Mouse (Mus musculus): ENCODE data around the gene Pagr1b. TPM values are rescaled to one million over a fixed set of nuclear protein-coding genes. Genes with fewer than 3 reads are reported as not detected.

Gene Pagr1b
- polyA plus RNA-seq, 1 experiment from 2014 or later = 0.38 TPM

DNA sequence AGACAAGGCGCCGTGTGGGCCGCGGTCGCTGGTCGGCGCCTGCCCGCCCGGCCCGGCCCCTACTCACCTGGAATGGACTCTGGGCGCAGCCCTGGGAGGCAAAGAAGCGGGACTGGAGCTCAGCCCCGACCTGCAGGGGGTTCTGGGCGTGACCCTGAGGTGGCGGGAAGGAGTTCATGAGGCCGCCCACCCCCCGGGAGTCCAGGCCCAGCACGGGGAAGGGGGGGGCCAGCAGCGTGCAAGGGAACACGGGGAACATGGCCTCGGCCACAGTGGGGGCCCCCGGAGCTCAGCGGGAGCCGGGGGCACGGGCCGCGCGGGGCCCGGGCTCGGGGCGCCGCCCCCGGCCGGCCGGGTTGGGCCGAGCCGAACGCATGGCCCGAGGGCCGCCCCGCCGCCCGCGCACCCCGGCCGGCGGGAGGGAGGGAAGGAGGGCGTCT, 9.9 kb upstream of the Pagr1b start:
- Histone ChIP-seq H3K4me3 (ENCODE audit: low read length) (peak overlapping the region; percentile 94), H3K9me3 (ENCODE audit: control insufficient read depth, low read length) (no peaks in the 10 kb centered on the region), H3K9ac (ENCODE audit: low read depth, low read length) (peak overlapping the region; percentile 96), H3K27me3 (ENCODE audit: control insufficient read depth, insufficient read depth, low read length) (no peaks in the 10 kb centered on the region), H3K4me2 (replicated peaks; ENCODE audit: low read depth, low read length) (peak overlapping the region; percentile 87), H3K36me3 (ENCODE audit: control insufficient read depth, insufficient read depth, low read length) (peaks cover 65% of the 10 kb centered on the region), H3K4me1 (ENCODE audit: control insufficient read depth, insufficient read depth, low read length) (peaks cover 40% of the 10 kb centered on the region), H3K27ac (ENCODE audit: low read depth, low read length) (peak overlapping the region; percentile 99)
- peak; percentile 44 for ATAC-seq (ENCODE audit: low FRiP score, low TSS enrichment)
- 2% methylated on average over 25 of the region's 48 CpGs for WGBS

GRCm38 (mm10) chr7:127025556-127026160, 9.4 kb upstream of the Pagr1b start:
- peaks cover 60% of the 10 kb centered on the region for H3K36me3 ChIP-seq (ENCODE audit: control insufficient read depth, insufficient read depth, low read length)
- no peaks in the 10 kb centered on the region for H3K9me3 ChIP-seq (ENCODE audit: control insufficient read depth, low read length)
- H3K4me1 ChIP-seq (ENCODE audit: control insufficient read depth, insufficient read depth, low read length) = peaks cover 42% of the 10 kb centered on the region
- peak overlapping the region; percentile 87 for H3K4me2 ChIP-seq (replicated peaks; ENCODE audit: low read depth, low read length)
- 1% methylated on average over 56 of the region's 65 CpGs for WGBS
- no peak for ATAC-seq (ENCODE audit: low FRiP score, low TSS enrichment)
- H3K27me3 ChIP-seq (ENCODE audit: control insufficient read depth, insufficient read depth, low read length) = no peaks in the 10 kb centered on the region
- H3K9ac ChIP-seq (ENCODE audit: low read depth, low read length) = peak overlapping the region; percentile 96
- H3K4me3 ChIP-seq (ENCODE audit: low read length) = peak overlapping the region; percentile 94
- H3K27ac ChIP-seq (ENCODE audit: low read depth, low read length) = peak overlapping the region; percentile 99

DNA sequence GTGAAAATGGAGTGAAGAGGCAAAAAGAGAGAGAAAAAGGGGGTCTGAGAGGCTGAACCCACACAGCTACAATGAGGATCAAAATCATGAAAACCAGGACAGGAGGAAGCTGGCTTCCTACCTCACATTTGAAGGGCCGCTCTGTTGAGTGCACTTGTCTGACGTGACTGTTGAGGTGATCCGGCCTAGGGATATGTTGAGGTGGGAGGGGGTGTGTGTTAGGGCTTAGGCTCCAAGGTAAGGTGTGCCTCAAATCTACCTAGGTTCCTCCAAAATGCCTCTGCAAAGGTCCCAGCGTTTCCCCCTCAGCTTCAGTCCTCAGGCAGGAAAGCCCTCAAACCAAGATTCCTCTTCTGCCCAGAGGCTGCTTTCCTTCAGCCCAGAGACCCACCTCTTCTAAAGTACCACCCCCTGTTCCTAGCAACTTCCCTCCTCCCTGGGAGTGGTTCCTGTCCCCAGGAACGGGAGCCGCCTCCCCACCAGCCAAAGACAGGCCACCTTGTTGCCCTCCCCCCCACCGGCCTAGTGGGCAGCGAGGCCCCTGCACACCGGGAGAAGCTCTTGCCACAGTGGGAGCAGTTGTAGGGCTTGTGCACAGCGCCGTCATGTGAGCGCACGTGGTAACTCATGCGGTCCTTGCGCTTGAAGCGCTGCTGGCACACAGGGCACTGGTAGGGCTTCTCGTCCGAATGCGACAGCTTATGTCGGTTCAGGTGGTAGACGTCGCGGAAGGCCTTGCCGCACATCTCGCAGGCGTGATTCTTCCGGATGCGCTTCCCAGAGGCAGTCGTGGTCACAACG, 8.7 kb upstream of the Pagr1b start:
- peaks cover 54% of the 10 kb centered on the region for H3K36me3 ChIP-seq (ENCODE audit: control insufficient read depth, insufficient read depth, low read length)
- peak overlapping the region; percentile 87 for H3K4me2 ChIP-seq (replicated peaks; ENCODE audit: low read depth, low read length)
- peak overlapping the region; percentile 96 for H3K9ac ChIP-seq (ENCODE audit: low read depth, low read length)
- peak overlapping the region; percentile 99 for H3K27ac ChIP-seq (ENCODE audit: low read depth, low read length)
- H3K4me3 ChIP-seq (ENCODE audit: low read length) = peak overlapping the region; percentile 94
- no peaks in the 10 kb centered on the region for H3K27me3 ChIP-seq (ENCODE audit: control insufficient read depth, insufficient read depth, low read length)
- peak; percentile 18 for ATAC-seq (ENCODE audit: low FRiP score, low TSS enrichment)
- peaks cover 48% of the 10 kb centered on the region for H3K4me1 ChIP-seq (ENCODE audit: control insufficient read depth, insufficient read depth, low read length)
- under 1% methylated on average over 30 of the region's 30 CpGs for WGBS
- no peaks in the 10 kb centered on the region for H3K9me3 ChIP-seq (ENCODE audit: control insufficient read depth, low read length)

- peak overlapping the region; percentile 94 for H3K4me3 ChIP-seq (ENCODE audit: low read length)
- H3K27me3 ChIP-seq (ENCODE audit: control insufficient read depth, insufficient read depth, low read length) = no peaks in the 10 kb centered on the region
- ATAC-seq (ENCODE audit: low FRiP score, low TSS enrichment) = no peak
- H3K27ac ChIP-seq (ENCODE audit: low read depth, low read length) = peak overlapping the region; percentile 37; the same call in 1 of the 2 replicates
- H3K4me2 ChIP-seq (replicated peaks; ENCODE audit: low read depth, low read length) = peak overlapping the region; percentile 87
- H3K9ac ChIP-seq (ENCODE audit: low read depth, low read length) = peak overlapping the region; percentile 96
- H3K36me3 ChIP-seq (ENCODE audit: control insufficient read depth, insufficient read depth, low read length) = peaks cover 45% of the 10 kb centered on the region
- H3K4me1 ChIP-seq (ENCODE audit: control insufficient read depth, insufficient read depth, low read length) = peaks cover 52% of the 10 kb centered on the region
- H3K9me3 ChIP-seq (ENCODE audit: control insufficient read depth, low read length) = no peaks in the 10 kb centered on the region
- WGBS = 24% methylated on average over 19 of the region's 19 CpGs
Observed at GRCm38 (mm10) chr7:127023896-127024690, 7.8 kb upstream of the Pagr1b start.

DNA sequence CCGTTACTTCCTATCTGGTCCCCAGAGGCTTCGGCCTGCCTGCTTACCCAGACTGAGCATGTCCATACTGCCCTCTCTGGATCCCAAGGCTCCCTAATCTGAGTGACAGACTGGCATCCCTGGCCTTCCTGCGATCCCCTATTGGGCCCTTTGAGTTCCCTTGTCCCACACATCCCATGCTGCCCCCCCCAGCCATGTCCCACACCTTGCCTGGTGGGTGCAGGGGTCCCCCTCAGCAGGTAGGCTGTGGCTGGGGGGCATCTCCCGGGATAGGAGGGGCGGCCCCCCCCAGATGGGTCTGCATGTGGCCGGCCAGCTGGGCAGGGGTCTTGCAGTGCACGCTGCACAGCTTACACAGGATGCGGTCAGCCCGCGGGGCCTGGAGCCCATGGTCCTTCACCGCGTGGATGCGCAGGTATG, 7.0 kb upstream of the Pagr1b start:
- Histone ChIP-seq H3K27me3 (ENCODE audit: control insufficient read depth, insufficient read depth, low read length) (no peaks in the 10 kb centered on the region), H3K9ac (ENCODE audit: low read depth, low read length) (peak overlapping the region; percentile 96; the same call in 1 of the 2 replicates), H3K36me3 (ENCODE audit: control insufficient read depth, insufficient read depth, low read length) (peaks cover 37% of the 10 kb centered on the region), H3K27ac (ENCODE audit: low read depth, low read length) (no peak overlapping the region), H3K4me3 (ENCODE audit: low read length) (peak overlapping the region; percentile 94), H3K4me2 (replicated peaks; ENCODE audit: low read depth, low read length) (peak overlapping the region; percentile 87), H3K9me3 (ENCODE audit: control insufficient read depth, low read length) (no peaks in the 10 kb centered on the region), H3K4me1 (ENCODE audit: control insufficient read depth, insufficient read depth, low read length) (peaks cover 60% of the 10 kb centered on the region)
- ATAC-seq (ENCODE audit: low FRiP score, low TSS enrichment) = no peak
- 83% methylated on average over 13 of the region's 13 CpGs for WGBS

DNA sequence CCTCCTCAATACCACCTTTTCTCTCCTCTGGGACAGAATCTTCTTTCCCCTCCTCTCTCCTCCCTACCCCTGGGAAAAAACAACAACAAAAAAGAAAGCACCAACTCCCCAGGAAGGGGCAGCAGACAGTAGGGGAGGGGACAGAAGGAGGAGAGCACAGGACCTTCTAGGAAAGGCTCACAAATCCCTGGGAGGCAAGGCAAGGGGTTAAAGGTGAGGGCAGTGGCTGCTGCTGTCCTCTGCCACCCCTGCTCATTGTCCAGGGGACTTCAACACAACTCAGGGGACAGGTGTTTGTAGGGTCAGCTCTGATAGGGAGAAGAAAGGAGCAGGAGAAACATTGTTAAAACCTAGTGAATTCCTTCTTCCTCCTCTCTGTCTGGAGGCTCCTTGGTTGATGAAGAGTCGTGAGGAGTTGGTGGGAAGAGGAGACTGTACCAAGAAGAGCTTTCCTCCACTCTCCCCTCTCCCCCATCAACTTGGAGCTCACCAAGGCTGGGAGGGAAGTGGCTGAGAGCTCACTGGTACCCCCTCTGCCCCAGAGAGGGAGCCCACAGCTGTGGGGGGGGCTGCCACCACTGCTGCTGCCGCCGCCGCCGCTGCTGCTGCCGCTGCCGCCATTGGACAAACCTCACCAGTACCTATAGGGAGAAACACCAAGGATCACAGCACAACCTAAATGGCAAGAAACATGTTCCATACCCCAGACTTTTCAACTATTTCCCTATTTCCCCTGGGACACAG, 6.4 kb upstream of the Pagr1b start:
- Histone ChIP-seq H3K9me3 (ENCODE audit: control insufficient read depth, low read length) (no peaks in the 10 kb centered on the region), H3K4me1 (ENCODE audit: control insufficient read depth, insufficient read depth, low read length) (peaks cover 60% of the 10 kb centered on the region), H3K4me2 (replicated peaks; ENCODE audit: low read depth, low read length) (peak overlapping the region; percentile 11; the same call in 1 of the 2 replicates), H3K27me3 (ENCODE audit: control insufficient read depth, insufficient read depth, low read length) (no peaks in the 10 kb centered on the region), H3K36me3 (ENCODE audit: control insufficient read depth, insufficient read depth, low read length) (peaks cover 32% of the 10 kb centered on the region), H3K9ac (ENCODE audit: low read depth, low read length) (peak overlapping the region; percentile 96; the same call in 1 of the 2 replicates), H3K4me3 (ENCODE audit: low read length) (no peak overlapping the region), H3K27ac (ENCODE audit: low read depth, low read length) (no peak overlapping the region)
- no peak for ATAC-seq (ENCODE audit: low FRiP score, low TSS enrichment)
- 88% methylated on average over 7 of the region's 7 CpGs for WGBS

DNA sequence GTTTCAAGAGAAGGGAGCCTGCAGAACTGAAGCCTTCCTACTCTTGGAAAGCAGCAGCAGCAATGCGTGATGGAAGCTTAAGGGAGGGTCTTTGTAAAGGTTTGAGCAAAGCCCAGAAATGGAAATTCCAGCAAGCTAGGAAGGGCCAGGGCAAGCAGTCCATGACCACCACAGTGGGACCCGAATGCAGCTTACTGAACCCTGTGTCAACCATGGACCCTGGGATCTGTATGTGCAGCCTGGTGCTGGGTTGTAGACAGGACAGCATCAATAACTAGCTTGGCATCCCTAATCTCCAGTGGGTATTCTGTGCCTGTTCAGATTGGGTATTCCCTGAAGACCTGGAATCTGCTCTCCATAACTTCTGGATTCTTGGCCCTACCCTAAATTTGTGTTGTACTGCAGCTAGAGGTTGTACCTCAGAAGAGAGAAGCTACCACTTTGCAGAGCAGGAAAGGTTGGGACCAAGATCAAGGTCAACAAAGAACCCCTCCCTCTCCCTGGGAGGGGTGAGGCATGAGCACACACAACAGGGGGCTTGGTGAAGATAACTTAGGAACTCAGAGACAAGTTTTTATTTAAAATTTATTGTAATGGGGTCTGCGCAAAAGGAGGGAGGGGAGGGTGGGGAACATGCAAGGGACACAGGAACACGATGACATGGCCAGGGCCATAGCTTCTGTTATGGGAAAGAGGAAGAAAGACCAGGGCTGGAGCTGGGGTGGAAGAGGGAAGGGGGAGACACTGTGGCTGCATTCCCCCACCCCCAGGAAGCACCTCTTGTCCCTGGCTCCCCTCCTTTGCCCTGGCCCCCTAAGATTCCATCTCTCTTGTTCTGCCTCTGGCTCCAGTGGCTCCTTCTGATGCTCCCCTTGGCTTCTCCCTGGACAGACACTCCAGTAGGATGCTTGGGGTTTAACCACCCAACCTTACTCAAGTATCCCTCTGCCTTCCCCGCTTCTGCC, 5.6 kb upstream of the Pagr1b start:
- Histone ChIP-seq H3K9ac (ENCODE audit: low read depth, low read length) (peak overlapping the region; percentile 61; the same call in 1 of the 2 replicates), H3K9me3 (ENCODE audit: control insufficient read depth, low read length) (no peaks in the 10 kb centered on the region), H3K4me2 (replicated peaks; ENCODE audit: low read depth, low read length) (peak overlapping the region; percentile 86), H3K27me3 (ENCODE audit: control insufficient read depth, insufficient read depth, low read length) (no peaks in the 10 kb centered on the region), H3K27ac (ENCODE audit: low read depth, low read length) (peak overlapping the region; percentile 77; the same call in 1 of the 2 replicates), H3K4me3 (ENCODE audit: low read length) (peak overlapping the region; percentile 53), H3K4me1 (ENCODE audit: control insufficient read depth, insufficient read depth, low read length) (peaks cover 63% of the 10 kb centered on the region), H3K36me3 (ENCODE audit: control insufficient read depth, insufficient read depth, low read length) (peaks cover 32% of the 10 kb centered on the region)
- 40% methylated on average over 5 of the region's 5 CpGs for WGBS
- ATAC-seq (ENCODE audit: low FRiP score, low TSS enrichment) = no peak

Data from kidney, embryonic 14.5 days (tissue).